Mouse (Mus musculus): ENCODE data around the gene Nrp2.

DNA sequence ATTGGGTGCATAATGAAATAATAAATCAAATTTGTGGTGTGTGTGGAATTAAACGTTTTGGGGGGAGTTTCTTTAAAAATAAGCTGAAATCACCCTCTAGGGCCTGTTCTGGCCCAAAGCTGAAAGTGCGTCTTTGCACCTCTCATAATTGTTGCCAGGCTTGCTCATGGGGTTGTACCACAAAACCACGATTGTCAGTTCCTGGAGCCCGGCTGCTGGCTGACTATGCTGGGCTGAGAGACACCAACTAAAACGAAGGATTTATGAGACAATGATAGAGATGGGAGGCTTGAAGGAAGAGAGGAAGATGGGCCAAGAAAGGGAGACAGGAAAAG lies 15.1 kb downstream of the Nrp2 start:
- no peak for TF ChIP-seq CTCF (IDR thresholded peaks at IDR 0.05; ENCODE audit: borderline replicate concordance, insufficient read depth, low read depth, low read length)
- no peak for TF ChIP-seq POLR2A (IDR thresholded peaks at IDR 0.05; ENCODE audit: borderline replicate concordance, insufficient read depth, low read length)

Measured in cerebellum, adult 2 months (tissue).